Mouse (Mus musculus): ENCODE results near the gene Lmod2.
A peak's percentile ranks its signal among the peaks of the same experiment; 100 is the strongest.

The Lmod2 gene

DNA sequence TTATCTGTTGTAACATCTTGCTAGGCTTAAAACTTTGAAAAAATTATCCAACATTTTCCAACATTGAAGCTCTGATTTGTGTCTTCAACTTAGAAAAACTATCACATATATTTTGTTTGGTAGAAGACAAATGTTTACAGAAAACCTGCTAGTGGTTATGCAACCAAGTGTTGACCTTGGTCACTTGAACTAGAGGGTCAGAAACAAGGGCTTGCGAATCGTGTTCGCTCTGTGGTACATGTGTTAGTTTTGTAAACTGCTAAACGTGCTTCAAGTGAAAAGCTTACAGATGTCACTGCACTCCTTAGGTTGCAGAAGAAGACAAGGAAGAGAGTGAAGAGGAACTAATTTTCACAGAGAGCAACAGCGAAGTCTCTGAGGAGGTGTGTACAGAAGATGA lies 5.4 kb downstream of the Lmod2 start:
- DNase-seq: no peak

GRCm38 (mm10) chr6:24604289-24604688 lies 6.7 kb downstream of the Lmod2 start:
- no peak for DNase-seq

- DNase-seq: no peak
Measured at GRCm38 (mm10) chr6:24605631-24606030, 8.1 kb downstream of the Lmod2 start.

DNA sequence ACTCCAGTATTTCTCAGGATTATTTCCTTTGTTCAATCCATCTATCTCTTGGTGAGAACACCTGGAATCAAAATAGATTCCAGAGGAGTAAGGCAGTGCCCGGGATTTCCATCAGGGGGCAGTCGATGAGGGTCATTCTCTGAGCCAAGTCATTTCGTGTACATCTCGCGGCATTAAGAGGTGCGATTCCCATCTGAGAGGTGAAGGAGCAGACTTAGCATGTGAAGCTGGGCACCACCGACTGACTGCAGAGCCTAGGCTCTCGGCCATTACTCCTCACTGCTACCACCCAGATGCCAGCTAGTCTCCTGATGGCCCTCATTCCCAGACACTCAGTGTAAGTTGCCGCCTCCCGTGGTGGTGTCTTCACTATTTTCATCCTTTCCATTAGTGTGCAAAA lies 8.9 kb downstream of the Lmod2 start:
- DNase-seq: no peak

- DNase-seq: no peak
Measured at GRCm38 (mm10) chr6:24607531-24607930, 10.0 kb downstream of the Lmod2 start.

DNA sequence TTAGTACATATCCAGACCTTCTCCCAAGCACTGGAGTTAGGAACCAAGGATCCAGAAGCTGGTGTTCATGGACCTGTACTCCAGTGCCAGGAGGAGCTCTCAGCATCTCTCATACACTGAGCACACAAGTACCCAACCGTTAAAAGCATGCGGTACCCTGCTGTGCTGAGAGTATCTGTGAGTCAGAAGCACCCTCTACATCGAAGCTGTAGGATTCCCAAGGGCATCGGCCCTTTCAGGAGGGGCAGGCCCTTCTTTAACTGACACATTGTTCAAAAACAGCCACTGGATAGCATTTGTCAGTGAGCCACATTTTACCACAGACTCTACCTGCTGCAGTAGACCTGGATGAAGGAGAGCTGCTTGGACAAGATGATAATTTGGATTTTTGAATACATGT lies 10.6 kb downstream of the Lmod2 start:
- no peak for DNase-seq

DNA sequence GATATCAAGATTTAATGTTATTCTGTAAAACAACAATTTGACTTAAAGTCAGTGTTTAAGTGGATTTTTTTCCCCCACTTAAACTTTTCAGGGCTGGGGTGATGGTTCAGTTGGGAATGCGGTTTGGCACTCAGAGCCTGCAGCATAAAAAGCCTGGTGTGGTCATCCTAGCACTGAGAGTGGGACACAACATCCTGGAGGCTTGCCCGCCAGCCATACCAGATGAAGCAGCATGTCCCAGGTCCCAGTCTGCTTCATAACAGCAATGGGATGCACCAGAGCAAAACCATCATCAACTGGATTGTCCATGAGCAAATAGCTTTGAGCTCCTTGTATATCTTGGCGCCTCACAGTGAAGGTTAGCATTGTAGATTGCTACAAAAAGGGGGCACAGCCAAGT lies 11.1 kb downstream of the Lmod2 start:
- DNase-seq: no peak

GRCm38 (mm10) chr6:24609531-24609930 lies 12.0 kb downstream of the Lmod2 start:
- no peak for DNase-seq

DNA sequence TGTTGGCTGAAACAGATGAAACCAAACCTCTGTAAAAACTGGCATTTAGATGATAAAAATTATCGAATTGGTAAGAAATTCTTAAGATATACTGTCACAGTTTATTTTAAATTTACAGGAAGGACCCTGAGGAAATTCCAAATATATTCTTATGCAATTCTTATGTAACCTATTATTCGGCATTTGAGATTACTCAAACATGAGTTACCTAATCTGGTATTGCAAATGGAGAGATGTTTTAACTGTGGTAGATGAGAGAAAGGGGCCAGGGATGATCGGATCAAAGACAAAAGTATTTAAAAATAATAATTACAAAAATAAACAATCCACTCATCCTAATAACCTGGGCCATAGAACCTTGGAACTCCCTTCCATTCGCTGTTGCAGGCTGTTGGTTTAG lies 12.8 kb downstream of the Lmod2 start:
- no peak for DNase-seq

DNA sequence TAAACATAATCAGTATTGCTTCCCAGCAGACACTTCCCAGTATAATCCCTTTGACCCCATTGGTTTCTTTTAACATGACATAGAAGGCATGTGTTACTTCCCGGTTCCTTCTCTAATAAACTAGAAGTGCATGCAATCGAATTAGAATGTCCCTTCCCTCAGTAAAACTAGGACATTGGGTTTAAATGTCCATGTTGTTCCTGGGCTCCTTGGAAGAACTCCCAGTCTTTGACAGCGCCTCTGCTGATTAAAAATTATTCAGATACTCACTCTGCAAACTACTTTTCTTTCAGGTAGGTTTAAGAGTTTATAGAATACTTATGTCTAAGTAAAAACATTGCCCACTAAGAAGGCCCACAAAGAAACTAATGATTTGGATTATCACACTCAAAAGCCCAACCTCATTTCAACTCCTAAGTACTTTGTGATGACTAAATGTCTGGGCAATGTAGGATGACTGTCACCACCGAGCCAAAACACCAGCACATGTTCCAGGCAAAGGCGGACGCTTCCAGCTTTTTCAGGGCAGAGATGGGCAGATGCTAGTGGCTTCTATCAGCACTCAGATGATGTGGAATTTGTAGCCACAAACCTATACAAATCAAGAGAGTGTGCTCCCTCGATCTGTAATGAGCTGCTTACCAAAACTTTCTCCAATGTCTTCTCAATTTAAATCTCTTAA lies 14.7 kb downstream of the Lmod2 start:
- DNase-seq: peak; percentile 31

DNA sequence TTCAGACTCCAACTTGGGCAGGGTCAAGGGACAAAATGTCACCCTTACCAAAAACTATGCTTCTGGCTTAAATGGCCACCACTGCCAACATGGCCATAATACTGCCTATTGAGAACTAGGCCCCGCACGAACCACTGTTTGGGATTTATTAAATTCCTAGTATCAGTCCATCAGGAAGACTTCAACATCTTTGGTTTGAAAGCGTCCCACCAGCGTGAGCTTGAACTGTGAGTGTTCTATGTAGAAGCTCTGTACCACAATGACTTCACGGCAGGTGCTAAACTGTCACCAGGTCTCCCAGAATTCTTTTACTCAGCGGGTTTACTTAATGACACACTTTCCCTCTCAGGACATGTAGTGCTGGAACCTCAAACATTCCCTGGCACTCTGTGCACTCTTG lies 15.8 kb downstream of the Lmod2 start:
- no peak for DNase-seq

GRCm38 (mm10) chr6:24613918-24614317 lies 16.4 kb downstream of the Lmod2 start:
- DNase-seq: peak; percentile 49

- DNase-seq: no peak
Measured at GRCm38 (mm10) chr6:24616746-24617145, 19.2 kb downstream of the Lmod2 start.

GRCm38 (mm10) chr6:24619285-24620045 lies 21.9 kb downstream of the Lmod2 start:
- DNase-seq: no peak

DNA sequence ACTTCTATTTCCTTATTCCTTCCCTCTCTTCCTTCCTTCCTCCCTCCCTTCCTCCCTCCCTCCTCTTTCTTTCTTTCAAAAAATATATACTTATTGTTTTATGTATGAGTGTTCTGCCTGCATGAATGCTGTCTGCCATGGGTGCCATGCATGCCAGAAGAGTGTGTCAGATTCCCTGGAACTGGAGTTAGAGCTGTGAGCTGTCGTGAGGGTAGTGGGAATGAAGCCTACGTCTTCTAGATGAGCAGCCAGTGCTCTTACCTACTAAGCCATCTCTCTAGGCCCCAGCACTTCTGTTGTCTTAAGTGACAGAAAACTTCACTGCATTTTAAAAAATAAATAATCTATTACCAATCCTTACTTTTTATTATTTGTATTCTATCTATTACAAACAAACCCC lies 23.4 kb downstream of the Lmod2 start:
- DNase-seq: no peak

DNA sequence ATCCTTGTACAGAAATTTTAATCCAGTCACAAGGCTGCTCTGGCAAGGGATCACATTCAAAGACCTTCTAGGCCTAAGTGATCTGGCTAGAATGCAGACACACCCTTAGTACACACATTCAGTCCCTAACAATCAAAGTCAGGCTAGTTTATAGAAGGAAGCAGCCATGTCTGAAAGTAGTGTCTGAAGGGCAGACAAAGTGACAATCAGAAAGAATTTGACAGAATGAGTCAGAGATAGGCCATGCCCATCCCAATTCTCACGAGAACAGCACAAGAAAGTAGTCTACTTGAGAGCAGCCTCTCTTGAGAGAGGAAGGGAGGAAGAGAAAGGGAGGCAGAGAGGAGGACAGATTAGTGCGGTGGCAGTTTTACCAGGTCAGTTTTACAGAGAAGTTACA lies 24.5 kb downstream of the Lmod2 start:
- no peak for DNase-seq

DNA sequence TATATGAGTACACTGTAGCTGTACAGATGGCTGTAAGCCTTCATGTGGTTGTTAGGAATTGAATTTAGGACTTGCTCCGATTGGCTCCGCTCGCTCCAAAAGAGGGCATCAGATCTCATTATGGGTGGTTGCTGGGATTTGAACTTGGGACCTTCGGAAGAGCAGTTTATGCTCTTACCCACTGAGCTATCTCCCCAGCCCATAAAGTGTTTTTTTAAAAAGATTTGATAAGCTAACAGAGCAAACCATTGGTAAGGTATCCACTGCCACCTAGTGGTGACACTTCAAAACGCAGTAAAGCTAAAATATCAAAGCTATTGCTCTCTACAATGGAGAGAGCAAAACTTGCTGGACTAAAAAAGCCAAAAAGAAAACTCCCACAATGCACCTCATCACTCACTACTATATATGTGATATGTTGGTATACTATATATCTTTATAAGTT lies 30.0 kb downstream of the Lmod2 start:
- peak; percentile 54 for DNase-seq

GRCm38 (mm10) chr6:24628499-24628898 lies 30.9 kb downstream of the Lmod2 start:
- no peak for DNase-seq

GRCm38 (mm10) chr6:24632061-24632460 lies 34.5 kb downstream of the Lmod2 start:
- no peak for DNase-seq

DNA sequence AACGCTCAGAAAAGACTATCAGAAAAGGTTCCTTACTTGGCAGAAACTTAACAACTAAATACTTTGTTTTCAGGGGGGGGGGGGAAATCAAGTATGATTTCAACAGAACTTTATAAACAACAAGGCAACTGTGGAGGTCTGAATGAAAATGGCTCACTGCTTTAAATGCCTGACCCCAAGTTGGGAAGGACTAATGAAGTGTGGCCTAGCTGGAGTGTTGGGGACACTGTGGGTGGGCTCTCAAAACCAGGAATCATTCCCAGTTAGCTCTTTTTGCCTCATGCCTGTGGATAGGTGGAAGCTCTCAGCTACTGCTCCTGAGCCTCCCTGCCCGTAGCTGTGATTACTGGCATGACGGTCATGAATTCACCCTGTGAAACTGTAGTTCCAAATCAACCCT lies 36.5 kb downstream of the Lmod2 start:
- DNase-seq: no peak

DNA sequence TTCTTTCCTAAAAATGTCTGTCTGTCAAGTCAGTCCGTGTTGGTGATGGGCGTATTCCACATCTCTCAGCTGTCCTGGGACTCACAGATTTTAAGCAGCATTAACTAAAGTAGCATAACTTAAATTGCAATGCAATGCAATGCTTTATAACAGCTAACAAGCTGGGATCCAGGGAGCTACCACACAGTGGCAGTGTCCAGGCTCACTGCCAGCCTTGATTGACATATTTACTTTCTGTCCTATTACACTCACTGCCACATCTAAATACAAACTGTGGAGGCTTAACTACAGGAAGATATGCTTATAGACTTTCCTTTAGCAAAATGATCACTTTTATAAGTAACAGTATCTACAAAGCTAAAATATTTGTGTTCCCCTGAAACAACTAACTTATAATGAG lies 38.3 kb downstream of the Lmod2 start:
- DNase-seq: no peak

GRCm38 (mm10) chr6:24641286-24641685 lies 43.7 kb downstream of the Lmod2 start:
- no peak for DNase-seq

GRCm38 (mm10) chr6:24642161-24642560 lies 44.6 kb downstream of the Lmod2 start:
- DNase-seq: no peak

GRCm38 (mm10) chr6:24642960-24643359 lies 45.4 kb downstream of the Lmod2 start:
- no peak for DNase-seq
